Mouse (Mus musculus): ENCODE results near the gene Wbp11.

- TF ChIP-seq CTCF (conservative IDR thresholded peaks at IDR 0.05; ENCODE audit: insufficient read depth, insufficient read length, low read depth, low read length) (no peak), POLR2A (IDR thresholded peaks at IDR 0.05; ENCODE audit: low read depth, low read length) (no peak)
These were observed 19.0 kb downstream of the Wbp11 start for GRCm38 (mm10) chr6:136809077-136809476.

All from kidney, adult 2 months (tissue).